Mouse (Mus musculus): ENCODE measurements at regions not wholly inside any gene's neighbourhood (a gene's known extent, or its start where the extent isn't known, plus 50 kb on each side); places are given as distances from the start of the nearest gene placed in this dataset.

GRCm38 (mm10) chr9:32906233-32906872, 270.3 kb downstream of the Ets1 start:
- DNase-seq (ENCODE audit: low spot score in 2 of 2), result no peak

- DNase-seq (ENCODE audit: low spot score in 2 of 2), result no peak
These were observed 274.6 kb downstream of the Ets1 start for GRCm38 (mm10) chr9:32910641-32911040.

GRCm38 (mm10) chr9:32915633-32916032, 279.6 kb downstream of the Ets1 start:
- no peak for DNase-seq (ENCODE audit: low spot score in 2 of 2)

- no peak for DNase-seq (ENCODE audit: low spot score in 2 of 2)
These were observed 280.7 kb downstream of the Ets1 start for GRCm38 (mm10) chr9:32916731-32917130.

- DNase-seq (ENCODE audit: low spot score in 2 of 2), result no peak
These were observed 287.9 kb downstream of the Ets1 start for GRCm38 (mm10) chr9:32923925-32924324.

- DNase-seq (ENCODE audit: low spot score in 2 of 2), result no peak
These were observed 288.4 kb downstream of the Ets1 start for GRCm38 (mm10) chr9:32924333-32924886.

- DNase-seq (ENCODE audit: low spot score in 2 of 2), result no peak
These were observed 289.0 kb downstream of the Ets1 start for GRCm38 (mm10) chr9:32925036-32925435.

- DNase-seq (ENCODE audit: low spot score in 2 of 2), result peak in 1 of 2 experiments; percentile 28
These were observed 289.9 kb downstream of the Ets1 start for GRCm38 (mm10) chr9:32925720-32926595.

GRCm38 (mm10) chr9:32927656-32928055, 291.6 kb downstream of the Ets1 start:
- no peak for DNase-seq (ENCODE audit: low spot score in 2 of 2)

GRCm38 (mm10) chr9:32928289-32929000, 292.4 kb downstream of the Ets1 start:
- no peak for DNase-seq (ENCODE audit: low spot score in 2 of 2)

GRCm38 (mm10) chr9:32929331-32929730, 293.3 kb downstream of the Ets1 start:
- no peak for DNase-seq (ENCODE audit: low spot score in 2 of 2)

- DNase-seq (ENCODE audit: low spot score in 2 of 2), result no peak
These were observed 293.8 kb downstream of the Ets1 start for GRCm38 (mm10) chr9:32929826-32930225.

GRCm38 (mm10) chr9:32931266-32932005, 295.4 kb downstream of the Ets1 start:
- no peak for DNase-seq (ENCODE audit: low spot score in 2 of 2)

GRCm38 (mm10) chr9:32933237-32934071, 297.4 kb downstream of the Ets1 start:
- no peak for DNase-seq (ENCODE audit: low spot score in 2 of 2)

- DNase-seq (ENCODE audit: low spot score in 2 of 2), result no peak
These were observed 298.4 kb downstream of the Ets1 start for GRCm38 (mm10) chr9:32934436-32934835.

GRCm38 (mm10) chr9:32936462-32936861, 300.4 kb downstream of the Ets1 start:
- no peak for DNase-seq (ENCODE audit: low spot score in 2 of 2)

GRCm38 (mm10) chr9:32937391-32937790, 301.4 kb downstream of the Ets1 start:
- DNase-seq (ENCODE audit: low spot score in 2 of 2), result no peak

GRCm38 (mm10) chr9:32938857-32939256, 302.8 kb downstream of the Ets1 start:
- no peak for DNase-seq (ENCODE audit: low spot score in 2 of 2)

GRCm38 (mm10) chr9:32939626-32940025, 303.6 kb downstream of the Ets1 start:
- no peak for DNase-seq (ENCODE audit: low spot score in 2 of 2)
